Mouse (Mus musculus): Measurements from ENCODE around the gene Gnb1. TPM values are rescaled to one million over a fixed set of nuclear protein-coding genes. Genes with fewer than 3 reads are reported as not detected.
"Not testable (repeated sequence)": the region's sequence is repeated elsewhere in the genome, so short reads cannot be mapped to it uniquely, and the experiment has no call there.

The Gnb1 gene
- polyA plus RNA-seq, 1 experiment, result 265 TPM

GRCm38 (mm10) chr4:155471406-155471805 is 19.8 kb upstream of the Gnb1 start:
- Histone ChIP-seq H3K36me3 (ENCODE audit: control insufficient read depth, insufficient read depth) (no peaks in the 10 kb centered on the region), H3ac (ENCODE audit: control insufficient read depth, insufficient read length) (no peak overlapping the region), H3K4me2 (ENCODE audit: low read depth) (no peak overlapping the region), H3K4me3 (no peak overlapping the region), H3K27me3 (ENCODE audit: control insufficient read depth, insufficient read depth, insufficient read length) (peaks cover 55% of the 10 kb centered on the region), H3K79me2 (ENCODE audit: control insufficient read depth, insufficient read depth) (no peaks in the 10 kb centered on the region)
- TF ChIP-seq POLR2AphosphoS2 (IDR thresholded peaks at IDR 0.05; ENCODE audit: insufficient read length, low read depth) (no peak), USF1 (IDR thresholded peaks at IDR 0.05; ENCODE audit: low read depth) (no peak), E2F4 (IDR thresholded peaks at IDR 0.05; ENCODE audit: insufficient read depth) (no peak)

- Histone ChIP-seq H3K36me3 (ENCODE audit: control insufficient read depth, insufficient read depth) (no peaks in the 10 kb centered on the region), H3ac (ENCODE audit: control insufficient read depth, insufficient read length) (no peak overlapping the region), H3K79me2 (ENCODE audit: control insufficient read depth, insufficient read depth) (no peaks in the 10 kb centered on the region), H3K27me3 (ENCODE audit: control insufficient read depth, insufficient read depth, insufficient read length) (peaks cover 49% of the 10 kb centered on the region), H3K4me2 (ENCODE audit: low read depth) (no peak overlapping the region), H3K4me3 (no peak overlapping the region)
- no peak for TF ChIP-seq USF1 (IDR thresholded peaks at IDR 0.05; ENCODE audit: low read depth)
- no peak for TF ChIP-seq MYOD1 (IDR thresholded peaks at IDR 0.05; ENCODE audit: control insufficient read depth in 1 of 3, insufficient read length in 2 of 3, low read depth in 2 of 3)
- no peak for TF ChIP-seq TCF12 (IDR thresholded peaks at IDR 0.05; ENCODE audit: insufficient read depth, poor library complexity, severe bottlenecking)
- no peak for TF ChIP-seq SRF (IDR thresholded peaks at IDR 0.05; ENCODE audit: control insufficient read depth, insufficient read length, low read depth)
- TF ChIP-seq MAX (IDR thresholded peaks at IDR 0.05; ENCODE audit: low read depth), result no peak
- no peak for TF ChIP-seq CEBPB (IDR thresholded peaks at IDR 0.05; ENCODE audit: insufficient read depth, poor library complexity, severe bottlenecking)
Observed at GRCm38 (mm10) chr4:155472716-155473290, 18.4 kb upstream of the Gnb1 start.

GRCm38 (mm10) chr4:155473319-155473718 is 17.8 kb upstream of the Gnb1 start:
- TF ChIP-seq MYOD1 (IDR thresholded peaks at IDR 0.05; ENCODE audit: control insufficient read depth in 1 of 3, insufficient read length in 2 of 3, low read depth in 2 of 3), result peak in 2 of 3 experiments; percentile 46 to 78
- TF ChIP-seq MYOG (IDR thresholded peaks at IDR 0.05; ENCODE audit: control insufficient read depth in 1 of 3, insufficient read depth in 1 of 3, insufficient read length in 2 of 3, low read depth in 2 of 3), result peak in 2 of 3 experiments; percentile 14 to 45
- TF ChIP-seq TCF3 (IDR thresholded peaks at IDR 0.05; ENCODE audit: insufficient read length, low read depth), result no peak
- Histone ChIP-seq H3K4me3 (no peak overlapping the region), H3K27me3 (ENCODE audit: control insufficient read depth, insufficient read depth, insufficient read length) (peaks cover 50% of the 10 kb centered on the region), H3K36me3 (ENCODE audit: control insufficient read depth, insufficient read depth) (no peaks in the 10 kb centered on the region), H3K4me2 (ENCODE audit: low read depth) (no peak overlapping the region), H3K79me2 (ENCODE audit: control insufficient read depth, insufficient read depth) (no peaks in the 10 kb centered on the region), H3ac (ENCODE audit: control insufficient read depth, insufficient read length) (no peak overlapping the region)

- H3K27me3 ChIP-seq (ENCODE audit: control insufficient read depth, insufficient read depth, insufficient read length), result peaks cover 48% of the 10 kb centered on the region
- not testable (repeated sequence) for H3K4me3 ChIP-seq; H3K79me2 ChIP-seq (ENCODE audit: control insufficient read depth, insufficient read depth); H3ac ChIP-seq (ENCODE audit: control insufficient read depth, insufficient read length); H3K36me3 ChIP-seq (ENCODE audit: control insufficient read depth, insufficient read depth); H3K4me2 ChIP-seq (ENCODE audit: low read depth)
Observed at GRCm38 (mm10) chr4:155473796-155474195, 17.4 kb upstream of the Gnb1 start.

- Histone ChIP-seq H3K4me3 (peak overlapping the region; percentile 7), H3K79me2 (ENCODE audit: control insufficient read depth, insufficient read depth) (no peaks in the 10 kb centered on the region), H3K36me3 (ENCODE audit: control insufficient read depth, insufficient read depth) (no peaks in the 10 kb centered on the region), H3K4me2 (ENCODE audit: low read depth) (peak overlapping the region; percentile 41), H3K27me3 (ENCODE audit: control insufficient read depth, insufficient read depth, insufficient read length) (peaks cover 11% of the 10 kb centered on the region), H3ac (ENCODE audit: control insufficient read depth, insufficient read length) (no peak overlapping the region)
- TF ChIP-seq MAX (IDR thresholded peaks at IDR 0.05; ENCODE audit: low read depth) (no peak), CEBPB (IDR thresholded peaks at IDR 0.05; ENCODE audit: insufficient read depth, poor library complexity, severe bottlenecking) (no peak), TCF12 (IDR thresholded peaks at IDR 0.05; ENCODE audit: insufficient read depth, poor library complexity, severe bottlenecking) (no peak), POLR2A (IDR thresholded peaks at IDR 0.05; ENCODE audit: insufficient read length, low read depth) (no peak), MYOG (IDR thresholded peaks at IDR 0.05; ENCODE audit: control insufficient read depth in 1 of 3, insufficient read depth in 1 of 3, insufficient read length in 2 of 3, low read depth in 2 of 3) (no peak), USF1 (IDR thresholded peaks at IDR 0.05; ENCODE audit: low read depth) (no peak), SRF (IDR thresholded peaks at IDR 0.05; ENCODE audit: control insufficient read depth, insufficient read length, low read depth) (no peak), TCF3 (IDR thresholded peaks at IDR 0.05; ENCODE audit: insufficient read length, low read depth) (no peak), POLR2AphosphoS2 (IDR thresholded peaks at IDR 0.05; ENCODE audit: insufficient read length, low read depth) (no peak), REST (IDR thresholded peaks at IDR 0.05; ENCODE audit: insufficient read depth, insufficient read length) (no peak), E2F4 (IDR thresholded peaks at IDR 0.05; ENCODE audit: insufficient read depth) (no peak), MYOD1 (IDR thresholded peaks at IDR 0.05; ENCODE audit: control insufficient read depth in 1 of 3, insufficient read length in 2 of 3, low read depth in 2 of 3) (no peak)
Observed at GRCm38 (mm10) chr4:155481381-155482124, 9.6 kb upstream of the Gnb1 start.
